Mouse (Mus musculus): Measurements from ENCODE around the gene Abcd2.

GRCm38 (mm10) chr15:91112555-91113209 lies 78.9 kb downstream of the Abcd2 start:
- no peak for TF ChIP-seq POLR2A (IDR thresholded peaks at IDR 0.05; ENCODE audit: borderline replicate concordance, control insufficient read depth, low read depth, low read length)
- TF ChIP-seq CTCF (IDR thresholded peaks at IDR 0.05; ENCODE audit: control insufficient read depth, insufficient read depth, low read length): no peak
